Mouse (Mus musculus) layer of hippocampus, adult 8-10 months (tissue): ENCODE measurements around the gene Rhof. TPM values are rescaled to one million over a fixed set of nuclear protein-coding genes. Genes with fewer than 3 reads are reported as not detected.
"Not testable (repeated sequence)": the region's sequence is repeated elsewhere in the genome, so short reads cannot be mapped to it uniquely, and the experiment has no call there.

Source experiments
- DNase-seq, 2 experiments: peaks; one replicate each; pipeline ENCODE4 v3.0.0; 2022; ENCODE audit warnings: low spot score in 2 of 2
- total RNA-seq, 4 experiments: library from RNA; stranded (reverse); gene quantifications; 2 replicates each; pipeline ENCODE4 v1.2.4; 2022

The Rhof gene
- total RNA-seq, 4 experiments from 2014 or later: 42.0 to 46.6 (median 45.3) TPM

- no peak for DNase-seq
Observed at GRCm38 (mm10) chr5:123068115-123068514, 64.4 kb downstream of the Rhof start, which contains the start of gene Tmem120b. TSS of gene Tmem120b (plus strand) at chr5:123068415.

GRCm38 (mm10) chr5:123067395-123067995 is 65.0 kb downstream of the Rhof start:
- no peak for DNase-seq

- DNase-seq: peak in 1 of 2 experiments; percentile 41
Observed at GRCm38 (mm10) chr5:123064207-123064606, 68.3 kb downstream of the Rhof start.

DNA sequence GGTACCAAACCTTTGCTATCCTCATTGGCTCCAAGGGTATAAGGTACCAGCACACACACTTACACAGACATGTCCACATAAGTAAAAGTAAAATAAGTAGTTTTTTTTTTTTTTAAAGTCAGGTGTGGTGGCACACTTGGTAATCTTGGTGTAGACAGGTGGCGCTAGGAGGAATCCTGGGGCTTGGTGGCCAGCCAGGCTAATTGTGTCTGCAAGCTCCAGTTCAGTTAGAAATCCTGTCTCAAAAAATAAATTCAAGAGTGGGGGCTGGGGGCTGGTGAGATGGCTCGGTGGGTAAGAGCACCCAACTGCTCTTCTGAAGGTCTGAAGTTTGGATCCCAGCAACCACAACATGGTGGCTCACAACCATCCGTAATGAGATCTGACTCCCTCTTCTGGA is 69.4 kb downstream of the Rhof start:
- DNase-seq: no peak

GRCm38 (mm10) chr5:123061402-123061749 is 71.1 kb downstream of the Rhof start:
- not testable (repeated sequence) for DNase-seq

DNA sequence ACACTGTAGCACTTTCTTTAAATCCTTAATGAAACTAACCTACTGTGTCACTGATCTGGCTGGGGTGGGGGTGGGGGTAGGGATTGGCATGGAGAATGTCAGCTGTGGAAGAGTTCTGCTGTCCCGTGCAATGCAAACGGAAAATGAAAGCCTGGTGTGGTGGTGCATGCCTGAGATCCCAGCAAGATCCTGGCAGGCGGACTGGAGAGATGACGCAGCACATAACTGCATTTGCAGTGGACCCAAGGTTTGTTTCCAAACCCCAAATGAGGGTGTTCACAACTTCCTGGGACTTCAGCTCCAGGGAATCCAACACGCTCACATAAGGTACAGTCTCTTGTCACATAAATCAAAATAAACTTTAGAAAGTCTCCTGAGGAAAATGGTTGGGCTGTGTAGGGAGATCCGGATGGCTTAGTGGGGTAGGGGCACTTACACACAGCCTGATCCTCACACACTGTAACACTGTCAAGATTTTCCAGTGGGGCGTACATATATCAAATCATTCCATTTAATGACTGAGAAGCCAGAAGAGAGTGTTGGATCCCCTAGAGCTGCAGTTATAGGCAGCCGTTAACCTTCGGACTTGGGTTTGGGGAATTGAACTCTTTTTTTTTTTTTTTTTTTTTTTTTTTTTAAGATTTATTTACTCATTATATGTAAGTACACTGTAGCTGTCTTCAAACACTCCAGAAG is 71.6 kb downstream of the Rhof start:
- DNase-seq: no peak

DNA sequence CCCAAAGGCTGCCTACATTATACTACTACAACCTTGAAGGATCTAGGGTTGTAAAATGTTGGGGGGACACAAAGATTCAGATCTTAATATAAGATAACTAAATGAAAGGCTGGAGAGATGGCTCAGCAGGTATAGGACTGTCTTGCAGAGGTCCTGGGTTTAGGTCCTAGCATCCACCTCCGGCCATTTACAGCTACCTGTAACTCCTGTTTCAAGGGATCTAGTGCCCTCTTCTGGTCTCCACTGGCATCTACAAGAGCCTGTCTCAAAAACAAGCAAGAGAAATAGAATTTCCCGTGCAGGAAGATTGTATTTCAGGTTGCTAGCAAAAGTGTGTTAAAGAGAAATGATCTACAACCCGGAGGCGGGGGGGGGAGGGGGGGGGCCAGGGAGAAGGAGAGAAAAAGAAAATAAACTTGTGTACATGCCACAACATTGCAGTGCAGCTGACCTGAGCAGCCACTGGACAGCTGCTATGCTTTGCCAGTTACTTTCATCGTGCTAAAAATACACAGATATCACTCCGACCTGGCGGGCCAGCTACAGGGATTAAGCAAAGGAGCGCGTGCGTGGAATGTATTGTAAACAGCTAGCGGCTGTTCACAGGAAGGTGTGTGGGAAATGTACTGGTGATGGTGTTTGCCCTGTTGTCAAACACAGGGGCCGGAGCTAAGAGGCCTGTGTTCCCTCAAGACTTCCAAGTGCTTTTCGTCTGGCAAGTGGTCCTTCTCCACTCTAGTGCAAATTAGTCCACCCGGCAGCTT is 72.6 kb downstream of the Rhof start:
- no peak for DNase-seq

- DNase-seq: no peak
Observed at GRCm38 (mm10) chr5:123058251-123059102, 74.0 kb downstream of the Rhof start.

GRCm38 (mm10) chr5:123057366-123058250 is 74.9 kb downstream of the Rhof start:
- DNase-seq: peak; percentile 98 to 99

Other genes with a start within 250 kb of the Rhof start
- 10 to 100 TPM; 29.1 to 40.3 (median 34.6) TPM for gene Kdm2b, start 142.9 kb downstream of the Rhof start, total RNA-seq
- 10 to 100 TPM in 3 of 4 experiments, 1 to 10 TPM in 1; 9.4 to 16.0 (median 14.1) TPM for gene Orai1, start 117.6 kb downstream of the Rhof start, total RNA-seq
- not detected for gene Morn3, start 85.7 kb downstream of the Rhof start, total RNA-seq
- gene Tmem120b, start 64.3 kb downstream of the Rhof start, total RNA-seq: 10 to 100 TPM; 15.4 to 22.0 (median 18.7) TPM
- gene Setd1b, start 9.5 kb upstream of the Rhof start, total RNA-seq: 10 to 100 TPM; 33.1 to 37.9 (median 35.0) TPM
- 10 to 100 TPM; 26.2 to 34.3 (median 27.4) TPM for gene Psmd9, start 36.7 kb upstream of the Rhof start, total RNA-seq
- gene Hpd, start 50.0 kb upstream of the Rhof start, total RNA-seq: not detected
- 1 to 10 TPM; 3.5 to 5.9 (median 5.2) TPM for gene Wdr66, start 119.4 kb upstream of the Rhof start, total RNA-seq
- 10 to 100 TPM; 58.5 to 66.1 (median 62.9) TPM for gene Bcl7a, start 211.1 kb upstream of the Rhof start, total RNA-seq